Mouse (Mus musculus): Measurements from ENCODE around the gene Cyp1a2. TPM values are rescaled to one million over a fixed set of nuclear protein-coding genes. Genes with fewer than 3 reads are reported as not detected.

Gene Cyp1a2
- polyA plus RNA-seq, 1 experiment from 2014 or later: not detected

DNA sequence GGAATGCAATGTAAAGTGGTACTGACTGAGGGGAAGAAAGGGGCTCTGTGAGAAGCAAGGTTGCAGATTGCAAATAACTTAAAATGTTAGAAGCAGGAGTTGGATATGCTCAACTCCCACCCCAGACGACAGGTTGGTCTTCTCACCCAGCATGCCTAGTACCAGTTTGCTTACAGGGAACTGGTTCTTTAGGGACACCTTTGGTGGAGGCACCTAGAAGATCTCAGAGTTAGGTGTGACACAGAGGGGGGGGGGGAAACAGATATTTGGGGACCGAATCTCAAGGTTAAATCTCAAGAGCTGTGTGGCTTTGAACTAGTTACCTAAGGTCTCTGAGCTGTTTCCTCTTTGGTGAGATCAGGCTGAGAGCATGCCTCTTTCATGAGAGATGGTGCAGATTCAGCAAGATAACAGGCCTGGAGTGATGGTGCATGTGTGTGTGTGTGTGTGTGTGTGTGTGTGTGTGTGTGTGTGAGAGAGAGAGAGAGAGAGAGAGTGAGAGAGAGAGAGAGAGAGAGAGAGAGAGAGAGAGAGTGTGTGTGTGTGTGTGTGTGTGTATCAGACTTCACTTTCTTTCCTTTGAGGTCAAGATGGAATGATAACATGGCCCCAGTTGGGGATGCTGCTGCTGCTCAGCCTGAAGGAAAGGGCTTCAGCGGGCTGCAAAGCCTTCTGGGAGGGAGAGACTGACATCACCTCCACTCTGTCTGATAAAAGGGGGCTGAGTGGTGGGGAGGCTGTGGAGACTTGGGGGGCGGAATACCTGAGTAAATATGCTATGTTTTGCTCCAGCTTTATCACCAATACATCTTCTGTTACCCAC, 36.0 kb downstream of the Cyp1a2 start:
- H3K27ac ChIP-seq (ENCODE audit: low read depth, low read length): no peak overlapping the region
- WGBS (ENCODE audit: insufficient replicate concordance): 60% methylated on average over 4 of the region's 4 CpGs

DNA sequence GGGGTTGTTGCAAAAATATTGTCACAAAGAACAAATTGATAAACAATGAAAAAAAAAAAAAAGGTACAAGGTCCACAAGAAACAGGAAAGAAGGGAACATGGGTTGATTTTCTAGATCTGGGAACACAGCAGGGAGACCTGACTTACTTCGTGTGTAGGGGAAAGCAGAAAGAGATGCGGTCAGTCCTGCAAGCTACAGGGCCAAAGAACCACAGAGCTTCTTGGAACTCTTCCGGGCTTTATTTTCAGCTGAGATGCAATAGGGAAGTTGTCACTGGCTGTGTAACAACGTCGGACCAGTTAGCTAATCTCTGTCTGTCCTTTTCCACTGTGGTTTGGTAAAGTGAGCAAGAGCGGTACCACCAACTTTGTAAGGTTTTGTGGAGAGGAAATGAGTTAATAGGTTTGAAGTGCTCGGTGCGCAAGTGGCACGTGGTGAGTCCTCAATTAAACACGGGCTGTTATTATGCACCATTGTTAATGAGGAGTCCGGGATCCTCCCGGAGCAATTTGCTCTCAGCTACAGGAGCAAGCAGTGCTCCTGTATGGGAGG, 36.9 kb downstream of the Cyp1a2 start:
- Histone ChIP-seq H3K36me3 (ENCODE audit: control insufficient read depth, insufficient read depth, low read length) (0 out of 2 replicates have a peak, but pooled peaks cover under 1% of the 10 kb centered on the region), H3K4me2 (no peak overlapping the region), H3K27ac (ENCODE audit: low read depth, low read length) (no peak overlapping the region), H3K27me3 (ENCODE audit: control insufficient read depth, insufficient read depth, low read length) (no peaks in the 10 kb centered on the region), H3K9me3 (replicated peaks; ENCODE audit: control insufficient read depth, low read length) (no peaks in the 10 kb centered on the region), H3K4me1 (ENCODE audit: control insufficient read depth, insufficient read depth, low read length) (peaks cover 30% of the 10 kb centered on the region), H3K9ac (ENCODE audit: low read depth, low read length) (no peak overlapping the region), H3K4me3 (ENCODE audit: low read depth, low read length) (no peak overlapping the region)
- no peak for ATAC-seq (replicated peaks; ENCODE audit: insufficient number of reproducible peaks, low FRiP score, low TSS enrichment)
- 72% methylated on average over 12 of the region's 12 CpGs for WGBS (ENCODE audit: insufficient replicate concordance)

More for the DNA sequence above, 36.0 kb downstream of the Cyp1a2 start:
- Histone ChIP-seq H3K4me3 (ENCODE audit: low read depth, low read length) (no peak overlapping the region), H3K4me2 (no peak overlapping the region), H3K9me3 (replicated peaks; ENCODE audit: control insufficient read depth, low read length) (no peaks in the 10 kb centered on the region), H3K4me1 (ENCODE audit: control insufficient read depth, insufficient read depth, low read length) (peaks cover 26% of the 10 kb centered on the region), H3K9ac (ENCODE audit: low read depth, low read length) (no peak overlapping the region), H3K36me3 (ENCODE audit: control insufficient read depth, insufficient read depth, low read length) (no peaks in the 10 kb centered on the region), H3K27me3 (ENCODE audit: control insufficient read depth, insufficient read depth, low read length) (no peaks in the 10 kb centered on the region)
- no peak for ATAC-seq (replicated peaks; ENCODE audit: insufficient number of reproducible peaks, low FRiP score, low TSS enrichment)

- peak; percentile 80 for ATAC-seq (replicated peaks; ENCODE audit: insufficient number of reproducible peaks, low FRiP score, low TSS enrichment)
- peaks cover 37% of the 10 kb centered on the region for H3K4me1 ChIP-seq (ENCODE audit: control insufficient read depth, insufficient read depth, low read length)
- peak overlapping the region; percentile 94 for H3K4me2 ChIP-seq
- H3K36me3 ChIP-seq (ENCODE audit: control insufficient read depth, insufficient read depth, low read length): peaks cover 3% of the 10 kb centered on the region; the same call in 1 of the 2 replicates
- H3K27ac ChIP-seq (ENCODE audit: low read depth, low read length): peak overlapping the region; percentile 97
- H3K9ac ChIP-seq (ENCODE audit: low read depth, low read length): peak overlapping the region; percentile 96
- under 1% methylated on average over 59 of the region's 85 CpGs for WGBS (ENCODE audit: insufficient replicate concordance)
- peak overlapping the region; percentile 99 for H3K4me3 ChIP-seq (ENCODE audit: low read depth, low read length)
- H3K9me3 ChIP-seq (replicated peaks; ENCODE audit: control insufficient read depth, low read length): no peaks in the 10 kb centered on the region
- no peaks in the 10 kb centered on the region for H3K27me3 ChIP-seq (ENCODE audit: control insufficient read depth, insufficient read depth, low read length)
Observed at GRCm38 (mm10) chr9:57644944-57645893, 38.3 kb downstream of the Cyp1a2 start.

GRCm38 (mm10) chr9:57644442-57644943, 39.0 kb downstream of the Cyp1a2 start:
- peak overlapping the region; percentile 99 for H3K4me3 ChIP-seq (ENCODE audit: low read depth, low read length)
- WGBS (ENCODE audit: insufficient replicate concordance): 2% methylated on average over 18 of the region's 18 CpGs
- peaks cover 3% of the 10 kb centered on the region; the same call in 1 of the 2 replicates for H3K36me3 ChIP-seq (ENCODE audit: control insufficient read depth, insufficient read depth, low read length)
- peak overlapping the region; percentile 96 for H3K9ac ChIP-seq (ENCODE audit: low read depth, low read length)
- H3K9me3 ChIP-seq (replicated peaks; ENCODE audit: control insufficient read depth, low read length): no peaks in the 10 kb centered on the region
- peak overlapping the region; percentile 97; the same call in 1 of the 2 replicates for H3K27ac ChIP-seq (ENCODE audit: low read depth, low read length)
- ATAC-seq (replicated peaks; ENCODE audit: insufficient number of reproducible peaks, low FRiP score, low TSS enrichment): 0 out of 2 replicates have a peak, but pooled peaks have one; percentile 0
- H3K4me2 ChIP-seq: peak overlapping the region; percentile 94
- H3K27me3 ChIP-seq (ENCODE audit: control insufficient read depth, insufficient read depth, low read length): no peaks in the 10 kb centered on the region
- peaks cover 45% of the 10 kb centered on the region for H3K4me1 ChIP-seq (ENCODE audit: control insufficient read depth, insufficient read depth, low read length)

DNA sequence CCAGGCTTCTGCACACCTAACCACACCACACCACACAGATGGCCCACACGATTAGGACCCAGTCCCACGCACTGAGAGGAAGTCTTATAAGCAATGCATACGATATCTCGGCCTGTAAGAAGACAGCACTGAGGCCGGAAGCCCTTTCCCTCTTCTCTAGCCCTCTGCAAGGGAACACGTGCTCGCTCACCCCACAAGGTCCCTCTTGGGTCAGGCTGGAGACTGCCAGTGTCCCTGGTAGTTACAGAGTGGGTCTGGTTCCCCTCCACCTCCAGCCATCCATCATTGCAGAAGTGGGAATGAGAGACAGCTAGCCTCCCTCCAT, 39.7 kb downstream of the Cyp1a2 start:
- no peaks in the 10 kb centered on the region for H3K27me3 ChIP-seq (ENCODE audit: control insufficient read depth, insufficient read depth, low read length)
- peak overlapping the region; percentile 13 for H3K9ac ChIP-seq (ENCODE audit: low read depth, low read length)
- no peak for ATAC-seq (replicated peaks; ENCODE audit: insufficient number of reproducible peaks, low FRiP score, low TSS enrichment)
- H3K4me1 ChIP-seq (ENCODE audit: control insufficient read depth, insufficient read depth, low read length): peaks cover 51% of the 10 kb centered on the region
- H3K36me3 ChIP-seq (ENCODE audit: control insufficient read depth, insufficient read depth, low read length): peaks cover 3% of the 10 kb centered on the region; the same call in 1 of the 2 replicates
- WGBS (ENCODE audit: insufficient replicate concordance): 60% methylated on average over 7 of the region's 7 CpGs
- peak overlapping the region; percentile 94 for H3K4me2 ChIP-seq
- H3K9me3 ChIP-seq (replicated peaks; ENCODE audit: control insufficient read depth, low read length): no peaks in the 10 kb centered on the region
- no peak overlapping the region for H3K27ac ChIP-seq (ENCODE audit: low read depth, low read length)
- H3K4me3 ChIP-seq (ENCODE audit: low read depth, low read length): peak overlapping the region; percentile 99

GRCm38 (mm10) chr9:57643169-57643855, 40.2 kb downstream of the Cyp1a2 start:
- Histone ChIP-seq H3K27ac (ENCODE audit: low read depth, low read length) (no peak overlapping the region), H3K9me3 (replicated peaks; ENCODE audit: control insufficient read depth, low read length) (no peaks in the 10 kb centered on the region), H3K27me3 (ENCODE audit: control insufficient read depth, insufficient read depth, low read length) (no peaks in the 10 kb centered on the region), H3K9ac (ENCODE audit: low read depth, low read length) (peak overlapping the region; percentile 13), H3K4me2 (peak overlapping the region; percentile 94), H3K4me3 (ENCODE audit: low read depth, low read length) (peak overlapping the region; percentile 99), H3K4me1 (ENCODE audit: control insufficient read depth, insufficient read depth, low read length) (peaks cover 56% of the 10 kb centered on the region), H3K36me3 (ENCODE audit: control insufficient read depth, insufficient read depth, low read length) (peaks cover 3% of the 10 kb centered on the region; the same call in 1 of the 2 replicates)
- ATAC-seq (replicated peaks; ENCODE audit: insufficient number of reproducible peaks, low FRiP score, low TSS enrichment): no peak
- WGBS (ENCODE audit: insufficient replicate concordance): 77% methylated on average over 9 of the region's 9 CpGs

DNA sequence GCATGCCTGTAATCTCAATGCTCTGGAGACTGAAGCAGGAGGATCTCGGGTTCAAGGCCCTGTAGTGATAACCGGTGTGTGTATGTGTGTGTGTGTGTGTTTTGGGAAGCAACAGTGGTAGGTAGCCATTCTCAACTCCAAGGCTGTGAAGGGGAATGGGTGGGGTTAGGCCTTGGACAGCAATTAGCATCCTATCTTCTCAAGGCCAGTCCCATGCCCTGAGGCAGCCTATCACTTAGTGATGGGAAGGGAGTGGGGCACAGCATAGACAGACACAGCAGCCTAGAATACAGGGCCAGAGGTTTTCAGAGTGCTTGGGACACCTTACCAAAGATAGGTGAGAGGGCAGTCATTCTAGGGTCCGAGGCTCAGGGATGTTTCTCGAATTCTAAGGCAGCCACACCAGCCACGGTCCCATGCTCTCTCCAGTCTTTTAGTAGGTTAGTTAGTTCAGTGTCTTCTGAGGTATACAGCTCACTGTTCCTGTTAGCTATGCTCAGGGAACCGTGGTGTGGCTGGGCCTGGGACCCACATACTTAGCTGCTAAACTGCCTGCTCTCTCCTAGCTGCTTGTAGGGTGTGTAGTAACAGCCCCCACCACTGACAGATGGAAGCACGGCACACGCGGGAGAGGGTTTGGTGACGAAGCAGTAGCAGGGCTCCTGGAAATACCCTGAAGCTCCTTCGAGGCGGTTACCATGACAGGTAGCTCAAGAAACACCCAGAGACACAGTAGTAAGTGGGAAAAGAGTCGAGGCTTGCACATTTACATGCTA, 41.5 kb downstream of the Cyp1a2 start:
- ATAC-seq (replicated peaks; ENCODE audit: insufficient number of reproducible peaks, low FRiP score, low TSS enrichment): no peak
- H3K36me3 ChIP-seq (ENCODE audit: control insufficient read depth, insufficient read depth, low read length): peaks cover 3% of the 10 kb centered on the region; the same call in 1 of the 2 replicates
- 79% methylated on average over 13 of the region's 13 CpGs for WGBS (ENCODE audit: insufficient replicate concordance)
- H3K4me1 ChIP-seq (ENCODE audit: control insufficient read depth, insufficient read depth, low read length): peaks cover 70% of the 10 kb centered on the region
- no peak overlapping the region for H3K4me3 ChIP-seq (ENCODE audit: low read depth, low read length)
- H3K27ac ChIP-seq (ENCODE audit: low read depth, low read length): no peak overlapping the region
- no peak overlapping the region for H3K4me2 ChIP-seq
- no peaks in the 10 kb centered on the region for H3K9me3 ChIP-seq (replicated peaks; ENCODE audit: control insufficient read depth, low read length)
- H3K9ac ChIP-seq (ENCODE audit: low read depth, low read length): no peak overlapping the region
- no peaks in the 10 kb centered on the region for H3K27me3 ChIP-seq (ENCODE audit: control insufficient read depth, insufficient read depth, low read length)

Data from heart, embryonic 11.5 days (tissue).